Mouse (Mus musculus) neural tube, embryonic 13.5 days (tissue): ENCODE results near the gene Mbd3. TPM values are rescaled to one million over a fixed set of nuclear protein-coding genes. Genes with fewer than 3 reads are reported as not detected.

Source experiments
- ATAC-seq: fragments of 200-750 bp; cut with Nextera tagmentation; 2 replicates; pipeline ENCODE4 v1.8.0; 2017; ENCODE audit warnings: low read depth, mild to moderate bottlenecking, moderate TSS enrichment, moderate library complexity
- H3K27ac ChIP-seq: fragments of 300-500 bp; sonication (generic); replicated peaks from 2 replicates; pipeline ENCODE4 v1.5.1; 2015; ENCODE audit warnings: moderate library complexity, mild to moderate bottlenecking, inconsistent platforms
- H3K27me3 ChIP-seq: fragments of 300-500 bp; sonication (generic); 2 replicates; pipeline ENCODE4 v1.6.1; 2015; ENCODE audit warnings: mild to moderate bottlenecking, inconsistent platforms
- H3K36me3 ChIP-seq: fragments of 300-500 bp; sonication (generic); 2 replicates; pipeline ENCODE4 v1.6.1; 2015; ENCODE audit warnings: mild to moderate bottlenecking, inconsistent platforms
- H3K4me1 ChIP-seq: fragments of 300-500 bp; sonication (generic); replicated peaks from 2 replicates; pipeline ENCODE4 v1.6.1; 2015; ENCODE audit warnings: inconsistent platforms
- H3K4me2 ChIP-seq: fragments of 300-500 bp; sonication (generic); 2 replicates; pipeline ENCODE4 v1.6.1; 2015; ENCODE audit warnings: inconsistent platforms, mild to moderate bottlenecking, moderate library complexity
- H3K4me3 ChIP-seq: fragments of 300-500 bp; sonication (generic); 2 replicates; pipeline ENCODE4 v1.5.1; 2015; ENCODE audit warnings: mild to moderate bottlenecking, inconsistent platforms
- H3K9ac ChIP-seq: fragments of 300-500 bp; sonication (generic); 2 replicates; pipeline ENCODE4 v1.6.1; 2015; ENCODE audit warnings: moderate library complexity, mild to moderate bottlenecking, inconsistent platforms
- H3K9me3 ChIP-seq: fragments of 300-500 bp; sonication (generic); 2 replicates; pipeline ENCODE4 v1.6.1; 2016; ENCODE audit warnings: inconsistent platforms
- WGBS: fragments of 180-500 bp; shearing (Covaris S2); methylation state at CpG from one replicate; pipeline ENCODE4 v1.1.7; 2015; 5-methylcytosine and 5-hydroxymethylcytosine counted together
- polyA plus RNA-seq: library from polyadenylated mRNA; unstranded; fragments of >200 nt; fragmentation: Nextera tagmentation; extraction: Ambion mirVana; gene quantifications from 2 replicates; pipeline ENCODE4 v1.2.1, GENCODE M21; 2015

Mbd3 gene
- polyA plus RNA-seq, 1 experiment from 2014 or later = 241 TPM

DNA sequence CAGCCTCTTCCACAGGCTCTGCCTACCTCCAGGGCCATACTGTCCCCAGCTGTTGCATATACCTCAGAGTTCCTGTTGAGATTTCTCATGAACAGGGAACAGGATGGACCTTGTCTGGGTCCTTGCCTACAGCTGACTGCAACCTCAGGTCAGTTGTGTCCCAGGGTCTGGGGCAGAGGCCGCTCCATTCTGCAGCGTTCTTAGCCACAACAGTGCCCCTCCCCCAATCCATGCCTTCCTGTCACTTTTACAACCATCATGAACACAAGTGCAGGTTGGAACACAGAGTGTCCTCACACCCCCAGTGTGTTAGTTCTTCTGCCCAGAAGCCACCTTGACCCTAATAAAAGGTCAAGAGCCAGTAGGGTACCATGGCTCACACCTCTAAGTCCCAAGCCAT, 10.6 kb downstream of the Mbd3 start:
- Histone ChIP-seq H3K4me3 (0 out of 2 replicates have a peak overlapping the region, but pooled peaks have one; percentile 99), H3K9me3 (no peaks in the 10 kb centered on the region), H3K4me2 (peak overlapping the region; percentile 91), H3K36me3 (peaks cover 54% of the 10 kb centered on the region), H3K9ac (peak overlapping the region; percentile 100; the same call in 1 of the 2 replicates), H3K27me3 (no peaks in the 10 kb centered on the region), H3K4me1 (peaks cover 31% of the 10 kb centered on the region), H3K27ac (no peak overlapping the region)
- 29% methylated on average over 2 of the region's 2 CpGs for WGBS
- ATAC-seq = no peak

DNA sequence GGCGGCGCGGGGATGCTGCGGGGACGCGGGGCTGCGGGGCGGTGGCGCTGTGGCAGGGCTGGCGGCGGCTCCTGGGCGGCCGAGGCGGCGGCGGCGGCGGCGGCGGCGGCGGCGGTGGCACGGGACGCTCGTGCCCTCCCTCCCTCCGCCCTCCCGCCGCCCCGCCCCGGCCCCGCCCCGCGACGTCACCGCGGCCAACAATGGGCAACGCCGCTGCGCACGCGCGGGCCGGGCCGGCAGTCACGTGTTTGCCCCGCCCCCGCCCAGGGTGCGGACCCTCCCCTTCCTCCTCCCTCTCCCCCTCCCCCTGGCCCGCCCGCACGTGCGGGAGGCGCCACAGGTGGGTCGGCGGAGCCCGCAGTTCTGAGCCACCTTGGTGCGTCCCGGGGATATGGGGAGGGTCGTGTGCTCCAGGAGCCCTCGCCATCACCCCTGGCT, 11.8 kb downstream of the Mbd3 start, which contains the start of gene Mex3d:
TSS of gene Mex3d (minus strand) at position 138 of the 438 bp plus-strand sequence.
- ATAC-seq = peak; percentile 26
- Histone ChIP-seq H3K36me3 (peaks cover 54% of the 10 kb centered on the region), H3K9me3 (no peaks in the 10 kb centered on the region), H3K4me1 (peaks cover 43% of the 10 kb centered on the region), H3K27me3 (no peaks in the 10 kb centered on the region), H3K9ac (peak within 1 kb of the TSS; percentile 100), H3K27ac (peak within 1 kb of the TSS; percentile 99), H3K4me3 (peak within 1 kb of the TSS; percentile 99), H3K4me2 (peak within 1 kb of the TSS; percentile 100)
- 1% methylated on average over 12 of the region's 61 CpGs for WGBS

DNA sequence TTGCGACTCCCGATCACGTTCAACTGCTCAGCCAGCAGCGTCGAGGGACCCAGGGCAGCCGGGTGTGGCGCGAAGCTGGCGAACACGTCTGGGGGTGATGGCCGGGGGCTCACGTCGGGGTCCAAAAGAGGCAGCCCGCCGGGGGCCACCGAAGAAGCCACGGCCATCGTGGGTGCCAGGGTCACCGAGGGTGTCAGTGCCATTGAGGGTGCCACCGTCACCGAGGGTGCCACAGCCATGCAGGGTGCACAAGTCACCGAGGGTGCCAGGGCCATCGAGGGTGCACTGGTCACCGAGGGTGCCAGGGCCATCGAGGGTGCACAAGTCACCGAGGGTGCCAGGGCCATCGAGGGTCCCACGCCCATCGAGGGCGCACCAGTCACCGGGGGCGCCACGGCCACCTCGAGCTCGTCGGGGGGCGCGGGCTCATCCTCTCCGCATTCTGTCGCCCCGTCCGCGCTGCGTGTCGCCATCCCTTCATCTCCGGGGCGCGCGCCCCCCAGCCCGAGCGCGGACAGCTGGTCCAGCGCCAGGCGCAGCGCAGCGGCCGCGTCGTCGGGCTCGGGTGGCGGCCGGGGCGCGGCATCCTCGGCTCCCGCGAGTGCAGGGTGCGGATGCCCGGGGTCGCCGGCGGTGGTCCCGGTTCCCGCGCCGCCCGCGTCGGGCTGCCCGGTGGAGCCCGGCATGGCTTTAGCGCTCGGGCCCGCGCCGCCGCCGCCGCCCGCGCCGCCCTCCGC, 12.4 kb downstream of the Mbd3 start:
- peaks cover 45% of the 10 kb centered on the region for H3K4me1 ChIP-seq
- ATAC-seq = no peak; the same call in 1 of the 2 replicates
- H3K36me3 ChIP-seq = peaks cover 54% of the 10 kb centered on the region
- H3K27ac ChIP-seq = peak overlapping the region; percentile 99
- H3K4me2 ChIP-seq = peak overlapping the region; percentile 100
- WGBS = under 1% methylated on average over 79 of the region's 94 CpGs
- H3K4me3 ChIP-seq = peak overlapping the region; percentile 99
- no peaks in the 10 kb centered on the region for H3K27me3 ChIP-seq
- H3K9ac ChIP-seq = peak overlapping the region; percentile 100
- no peaks in the 10 kb centered on the region for H3K9me3 ChIP-seq

DNA sequence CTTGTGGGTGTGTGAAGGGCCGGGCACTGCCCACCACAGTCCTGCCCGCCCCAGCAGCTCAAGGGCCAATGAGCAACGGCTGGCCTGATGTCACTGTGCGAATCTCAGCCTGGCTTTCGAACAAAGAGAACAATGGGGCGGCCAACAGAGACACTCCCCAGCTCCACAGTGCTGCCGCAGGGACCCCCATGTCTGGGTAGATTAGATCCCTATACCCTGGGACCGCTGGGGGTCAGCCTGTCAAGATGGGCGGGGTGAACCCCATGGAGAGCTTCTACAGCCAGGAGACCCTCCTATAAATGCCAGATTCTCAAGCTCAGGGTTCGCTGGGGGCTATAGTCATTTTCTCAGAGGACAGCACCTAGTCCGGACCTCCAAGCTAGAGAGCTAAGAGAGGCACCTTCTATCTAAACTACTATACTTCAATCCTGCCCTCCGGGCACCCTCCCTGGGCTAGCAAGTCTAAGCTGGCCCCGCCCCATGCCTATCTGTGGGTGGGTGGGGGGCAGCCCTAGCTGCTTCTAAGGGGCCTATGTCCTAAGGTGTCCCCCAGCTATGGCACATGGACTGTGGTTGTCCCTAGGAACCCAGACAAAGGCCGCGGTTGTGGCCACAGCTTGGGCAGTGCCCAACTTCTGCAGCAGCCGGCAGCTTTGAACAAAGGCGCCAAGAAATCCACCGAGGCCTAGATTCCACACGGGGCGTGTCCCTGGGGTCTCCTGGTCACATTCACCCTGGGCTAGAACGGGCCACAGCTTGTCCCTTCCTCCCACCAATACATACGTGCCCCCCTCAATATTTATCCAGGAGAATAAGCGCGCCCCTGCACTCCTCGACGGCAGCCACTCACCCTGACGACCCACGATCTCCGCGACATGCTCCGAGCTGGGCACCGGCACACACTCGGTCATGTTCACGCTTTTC, 13.3 kb downstream of the Mbd3 start:
- H3K4me3 ChIP-seq = peak overlapping the region; percentile 99
- H3K4me1 ChIP-seq = peaks cover 53% of the 10 kb centered on the region
- peak overlapping the region; percentile 100 for H3K9ac ChIP-seq
- peak overlapping the region; percentile 100 for H3K4me2 ChIP-seq
- H3K27ac ChIP-seq = peak overlapping the region; percentile 99
- H3K36me3 ChIP-seq = peaks cover 54% of the 10 kb centered on the region
- under 1% methylated on average over 34 of the region's 34 CpGs for WGBS
- peak; percentile 64 for ATAC-seq
- H3K9me3 ChIP-seq = no peaks in the 10 kb centered on the region
- no peaks in the 10 kb centered on the region for H3K27me3 ChIP-seq

DNA sequence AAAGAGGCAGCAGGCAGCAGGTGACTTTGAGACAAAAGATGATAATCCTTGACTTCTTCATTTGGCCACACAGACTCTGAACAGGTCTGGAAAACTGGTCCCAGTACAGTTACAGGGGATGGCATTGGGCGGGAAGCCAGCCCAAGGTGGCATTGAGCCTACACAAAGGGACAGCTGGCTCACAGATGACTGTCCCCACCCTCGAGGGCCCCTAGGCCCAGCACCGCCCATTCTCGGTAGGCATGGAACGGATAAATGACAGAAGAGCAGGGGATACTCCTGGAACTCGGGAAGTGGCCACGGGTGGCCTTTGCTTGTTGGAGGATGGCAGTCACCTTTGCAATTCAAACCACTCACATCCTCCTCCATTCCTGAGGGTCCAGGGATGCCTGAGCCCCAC, 14.0 kb downstream of the Mbd3 start:
- peak overlapping the region; percentile 100 for H3K9ac ChIP-seq
- H3K27me3 ChIP-seq = no peaks in the 10 kb centered on the region
- no peak; the same call in 1 of the 2 replicates for ATAC-seq
- H3K4me3 ChIP-seq = peak overlapping the region; percentile 99
- peaks cover 52% of the 10 kb centered on the region for H3K36me3 ChIP-seq
- WGBS = 6% methylated on average over 7 of the region's 7 CpGs
- peaks cover 58% of the 10 kb centered on the region for H3K4me1 ChIP-seq
- H3K4me2 ChIP-seq = peak overlapping the region; percentile 100
- peak overlapping the region; percentile 99 for H3K27ac ChIP-seq
- no peaks in the 10 kb centered on the region for H3K9me3 ChIP-seq

DNA sequence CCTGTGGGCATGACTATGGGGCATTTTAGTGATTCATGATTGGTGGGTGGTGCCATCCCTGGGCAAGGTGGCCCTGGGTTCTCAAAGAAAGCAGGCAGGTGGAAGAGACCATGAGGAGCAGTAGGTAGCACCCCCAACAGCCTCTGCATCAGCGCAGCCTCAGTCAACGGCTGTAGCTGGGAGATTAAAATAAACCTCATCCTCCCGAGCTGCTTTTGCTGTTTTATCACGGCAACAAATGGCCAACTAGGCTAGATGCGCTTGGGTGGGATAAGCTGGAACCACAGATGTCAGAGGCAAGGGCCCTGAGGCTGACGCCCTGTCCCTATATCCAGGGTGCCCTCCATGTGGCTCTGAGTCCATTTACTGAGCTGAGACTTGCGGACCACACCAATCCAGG, 14.6 kb downstream of the Mbd3 start:
- Histone ChIP-seq H3K4me1 (peaks cover 58% of the 10 kb centered on the region), H3K36me3 (peaks cover 51% of the 10 kb centered on the region), H3K4me3 (peak overlapping the region; percentile 99), H3K9me3 (no peaks in the 10 kb centered on the region), H3K27ac (peak overlapping the region; percentile 99), H3K4me2 (peak overlapping the region; percentile 100), H3K27me3 (no peaks in the 10 kb centered on the region), H3K9ac (peak overlapping the region; percentile 100)
- 60% methylated on average over 7 of the region's 7 CpGs for WGBS
- ATAC-seq = no peak

DNA sequence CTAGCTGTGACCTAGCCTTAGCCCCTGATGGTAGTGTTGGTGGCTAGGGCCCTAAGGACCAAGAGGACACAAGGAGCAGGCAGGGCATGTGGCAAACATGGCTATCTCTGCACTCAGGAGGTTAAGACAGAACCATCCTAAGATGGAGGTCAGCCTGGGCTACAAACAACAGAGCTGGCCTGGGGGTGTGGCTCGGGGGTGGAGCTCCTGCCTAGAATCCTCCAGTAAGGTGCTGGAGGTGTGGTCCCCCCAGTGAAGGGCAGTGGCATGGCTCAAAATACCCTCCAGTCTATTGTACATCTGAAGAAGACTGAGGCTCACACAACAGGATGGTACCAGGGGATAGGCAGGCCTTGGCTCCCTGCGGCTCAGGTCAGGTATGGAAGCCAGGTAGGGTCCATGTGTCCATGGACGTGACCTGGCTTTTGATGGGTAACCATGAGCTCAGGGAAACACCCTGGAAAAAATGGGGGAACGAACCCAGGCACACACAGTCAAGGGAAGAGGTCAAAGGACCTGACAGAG, 15.2 kb downstream of the Mbd3 start:
- 86% methylated on average over 4 of the region's 4 CpGs for WGBS

DNA sequence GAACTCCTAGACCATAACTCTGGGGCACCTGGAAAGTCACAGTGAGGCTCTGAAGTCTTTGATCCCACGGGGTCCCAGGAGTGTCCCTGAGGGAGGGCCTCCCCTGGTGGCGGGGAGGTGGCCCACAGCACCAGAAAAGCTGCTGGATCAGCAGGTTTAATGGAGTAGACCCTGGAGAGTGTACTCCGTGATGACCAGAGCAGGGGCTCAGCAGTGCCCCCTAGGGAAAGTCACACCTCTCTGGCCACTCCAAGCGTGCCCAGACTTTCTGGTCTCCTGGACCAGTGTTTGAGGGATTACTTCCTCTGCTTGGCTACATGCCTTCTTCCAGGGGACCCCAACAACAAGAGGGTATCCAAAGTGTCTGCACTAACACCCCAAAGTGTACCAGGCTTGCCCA, 15.9 kb downstream of the Mbd3 start:
- peak overlapping the region; percentile 100 for H3K9ac ChIP-seq
- H3K9me3 ChIP-seq = no peaks in the 10 kb centered on the region
- no peak for ATAC-seq
- H3K27me3 ChIP-seq = no peaks in the 10 kb centered on the region
- H3K4me3 ChIP-seq = peak overlapping the region; percentile 99
- H3K4me2 ChIP-seq = peak overlapping the region; percentile 100
- 62% methylated on average over 4 of the region's 4 CpGs for WGBS
- H3K4me1 ChIP-seq = peaks cover 53% of the 10 kb centered on the region
- H3K36me3 ChIP-seq = peaks cover 57% of the 10 kb centered on the region
- H3K27ac ChIP-seq = no peak overlapping the region

More for the DNA sequence above, 15.2 kb downstream of the Mbd3 start:
- peak overlapping the region; percentile 99 for H3K4me3 ChIP-seq
- H3K4me2 ChIP-seq = peak overlapping the region; percentile 100
- H3K9ac ChIP-seq = peak overlapping the region; percentile 100
- H3K27ac ChIP-seq = peak overlapping the region; percentile 99
- H3K9me3 ChIP-seq = no peaks in the 10 kb centered on the region
- peaks cover 58% of the 10 kb centered on the region for H3K4me1 ChIP-seq
- H3K27me3 ChIP-seq = no peaks in the 10 kb centered on the region
- H3K36me3 ChIP-seq = peaks cover 57% of the 10 kb centered on the region
- no peak for ATAC-seq

DNA sequence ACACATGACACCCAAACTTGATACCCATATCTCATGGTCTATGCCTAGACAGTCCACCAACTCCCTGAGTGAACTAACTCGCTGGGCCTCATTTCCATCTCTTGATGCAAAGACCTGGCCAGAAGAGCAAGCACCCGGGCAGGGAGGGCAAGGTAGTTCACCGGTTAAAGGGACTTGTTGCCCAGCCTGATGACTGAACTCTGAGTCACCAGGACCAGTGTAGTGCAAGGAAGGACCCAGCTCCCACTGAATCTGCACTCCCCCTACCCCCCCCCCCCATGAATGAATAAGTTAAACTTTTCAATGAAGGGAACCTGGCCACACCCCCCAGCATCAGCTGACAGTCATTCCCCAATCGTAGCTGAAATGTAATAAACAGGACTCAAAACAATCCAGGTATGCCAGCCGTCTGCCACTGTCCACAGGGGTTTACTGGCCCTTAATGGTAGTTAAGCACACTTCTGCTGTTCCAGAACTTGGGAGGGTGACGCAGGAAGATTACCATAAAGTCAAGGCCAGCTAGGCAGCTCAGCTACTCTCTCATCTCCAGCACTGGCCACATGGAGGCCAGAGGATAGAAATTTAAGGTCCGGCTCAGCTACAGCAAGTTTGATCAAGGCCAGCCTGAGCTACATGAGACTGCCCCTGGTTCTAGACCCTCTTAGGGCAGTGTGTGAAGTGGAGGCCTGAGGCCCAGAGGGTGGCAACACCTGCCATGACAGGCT, 16.5 kb downstream of the Mbd3 start:
- H3K27ac ChIP-seq = no peak overlapping the region
- H3K27me3 ChIP-seq = no peaks in the 10 kb centered on the region
- H3K4me3 ChIP-seq = peak overlapping the region; percentile 99
- H3K9me3 ChIP-seq = no peaks in the 10 kb centered on the region
- no peak for ATAC-seq
- H3K9ac ChIP-seq = peak overlapping the region; percentile 100
- H3K36me3 ChIP-seq = peaks cover 57% of the 10 kb centered on the region
- H3K4me1 ChIP-seq = peaks cover 47% of the 10 kb centered on the region
- 84% methylated on average over 7 of the region's 7 CpGs for WGBS
- H3K4me2 ChIP-seq = peak overlapping the region; percentile 100

DNA sequence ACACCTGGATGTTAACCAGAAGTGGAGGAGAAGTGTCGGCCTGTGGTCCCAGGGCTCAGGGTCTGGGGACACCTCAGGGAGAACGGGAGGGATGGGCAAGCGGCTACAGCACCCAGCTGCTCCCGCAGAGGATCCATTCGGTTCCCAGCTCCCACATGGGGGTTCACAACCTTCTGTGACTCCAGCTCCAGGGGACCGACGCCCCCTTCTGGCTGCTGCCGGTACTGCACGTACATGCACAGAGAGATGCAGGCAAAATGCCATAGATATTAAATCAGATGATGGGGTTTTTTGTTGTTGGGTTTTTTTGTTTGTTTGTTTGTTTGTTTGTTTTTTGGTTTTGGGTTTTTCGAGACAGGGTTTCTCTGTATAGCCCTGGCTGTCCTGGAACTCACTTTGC, 21.6 kb downstream of the Mbd3 start:
- WGBS = 54% methylated on average over 10 of the region's 10 CpGs
- Histone ChIP-seq H3K9ac (no peak overlapping the region), H3K27ac (no peak overlapping the region), H3K4me3 (no peak overlapping the region), H3K4me2 (no peak overlapping the region), H3K9me3 (no peaks in the 10 kb centered on the region), H3K36me3 (peaks cover 34% of the 10 kb centered on the region), H3K27me3 (no peaks in the 10 kb centered on the region), H3K4me1 (peaks cover 17% of the 10 kb centered on the region)
- no peak for ATAC-seq

DNA sequence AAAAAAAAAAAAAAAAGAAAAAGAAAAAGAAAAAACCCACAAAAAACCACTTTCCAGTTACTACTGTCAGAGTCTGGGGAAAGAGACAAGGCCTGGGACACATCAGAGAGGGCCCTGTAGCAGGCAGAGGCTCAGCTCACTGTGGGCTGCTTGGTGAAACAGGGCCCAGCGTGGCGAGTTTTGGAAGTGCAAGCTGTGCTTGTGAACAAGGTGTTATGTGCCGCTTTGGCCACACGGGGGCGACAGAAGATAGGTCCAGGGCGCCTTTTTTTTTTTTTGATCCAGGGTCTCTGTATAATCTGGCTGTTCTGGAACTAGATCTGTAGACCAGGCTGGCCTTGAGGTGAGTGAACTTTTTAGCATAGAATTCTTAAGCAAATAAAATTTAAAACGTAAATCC, 23.2 kb downstream of the Mbd3 start:
- Histone ChIP-seq H3K27me3 (no peaks in the 10 kb centered on the region), H3K9me3 (no peaks in the 10 kb centered on the region), H3K4me3 (no peak overlapping the region), H3K36me3 (peaks cover 18% of the 10 kb centered on the region), H3K4me2 (no peak overlapping the region), H3K27ac (no peak overlapping the region), H3K4me1 (peaks cover 15% of the 10 kb centered on the region), H3K9ac (no peak overlapping the region)
- WGBS = 2% methylated on average over 7 of the region's 7 CpGs
- peak; percentile 33; the same call in 1 of the 2 replicates for ATAC-seq
